Mouse (Mus musculus) frontal cortex, adult 2 months (tissue): ENCODE results near the gene H2-T23. TPM values are rescaled to one million over a fixed set of nuclear protein-coding genes. Genes with fewer than 3 reads are reported as not detected.

Experiments used
- DNase-seq, 2 experiments: peaks; one replicate each; pipeline ENCODE4 v3.0.0; 2022; ENCODE audit warnings: low spot score in 1 of 2; ENCODE audit errors: extremely low spot score in 1 of 2
- polyA plus RNA-seq: library from polyadenylated mRNA; depleted of rRNA; stranded (reverse); fragments of >200 nt; gene quantifications from 2 replicates; pipeline ENCODE4 v1.2.3, GENCODE M21; 2012; rRNA removed

The H2-T23 gene
- polyA plus RNA-seq, 1 experiment, result 22.8 TPM

DNA sequence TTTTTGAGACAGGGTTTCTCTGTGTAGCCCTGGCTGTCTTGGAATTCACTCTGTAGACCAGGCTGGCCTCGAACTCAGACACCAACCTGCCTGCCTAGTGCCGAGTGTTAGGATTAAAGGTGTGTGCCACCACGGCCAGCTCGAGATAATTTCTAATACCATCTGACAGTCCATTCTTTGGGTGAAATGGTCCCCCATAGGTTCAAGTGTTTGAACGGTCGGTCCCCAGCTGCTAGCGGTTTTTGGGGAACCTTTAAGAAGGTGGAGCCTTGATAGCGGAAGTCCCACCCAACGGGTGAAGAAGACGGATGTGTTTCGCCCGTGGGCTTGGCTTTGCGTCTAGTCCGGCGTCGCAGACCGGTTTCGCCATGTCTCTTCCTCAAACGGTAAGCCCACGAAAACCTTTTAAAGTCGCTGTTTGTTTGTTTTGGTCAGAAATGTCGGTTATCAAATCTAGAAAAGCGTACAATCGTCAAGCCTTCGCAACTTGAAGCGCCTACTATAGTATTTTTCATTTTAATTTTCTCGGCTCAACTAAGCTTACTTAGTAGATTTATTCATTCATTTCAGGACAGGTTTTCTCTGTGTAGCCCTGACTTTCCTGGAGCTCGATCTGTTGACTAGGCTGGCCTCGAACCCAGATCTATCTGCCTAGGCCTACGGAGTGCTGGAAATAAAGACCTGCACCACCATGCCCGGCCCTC, 38.3 kb downstream of the H2-T23 start:
- DNase-seq, result peak; percentile 73 to 89

DNA sequence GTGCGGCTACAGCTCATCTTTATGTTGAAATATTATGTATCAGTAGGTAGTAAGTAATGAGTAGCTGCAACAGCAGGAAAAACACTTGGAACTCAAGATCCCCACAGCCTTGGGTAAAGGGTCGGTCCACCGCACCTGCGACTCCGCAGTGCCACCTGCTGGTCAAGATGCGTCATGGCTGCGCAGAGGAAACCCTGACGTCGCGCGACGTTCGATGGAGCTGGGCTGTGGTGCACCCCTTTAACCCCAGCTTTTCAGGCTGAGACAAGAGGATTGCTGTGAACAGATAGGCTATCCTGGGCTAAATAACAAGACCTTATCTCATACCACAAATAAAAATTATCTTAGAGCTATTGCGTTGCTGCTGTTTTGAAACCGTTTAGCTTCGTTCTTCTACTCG, 39.0 kb downstream of the H2-T23 start:
- DNase-seq, result peak; percentile 52 to 83

DNA sequence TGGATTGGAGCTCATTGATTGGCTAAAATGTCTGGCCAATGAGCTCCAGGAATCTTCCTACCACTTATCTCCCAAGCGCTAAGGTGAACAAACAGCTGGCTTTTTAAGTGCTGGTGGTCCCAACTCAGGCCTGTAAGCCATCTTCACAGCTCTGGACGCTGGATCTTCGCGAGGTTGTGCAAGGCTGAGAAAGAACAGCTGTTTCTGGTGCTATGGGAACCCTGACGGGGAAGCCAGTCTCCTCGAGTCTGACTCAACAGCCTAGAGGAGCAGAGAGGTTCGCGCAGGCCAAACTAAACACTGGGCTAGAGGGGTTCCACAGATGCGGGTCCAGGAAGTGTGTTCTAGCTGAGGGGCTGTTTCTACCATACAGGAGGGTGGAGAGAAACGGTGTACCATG, 40.9 kb downstream of the H2-T23 start:
- no peak for DNase-seq

DNA sequence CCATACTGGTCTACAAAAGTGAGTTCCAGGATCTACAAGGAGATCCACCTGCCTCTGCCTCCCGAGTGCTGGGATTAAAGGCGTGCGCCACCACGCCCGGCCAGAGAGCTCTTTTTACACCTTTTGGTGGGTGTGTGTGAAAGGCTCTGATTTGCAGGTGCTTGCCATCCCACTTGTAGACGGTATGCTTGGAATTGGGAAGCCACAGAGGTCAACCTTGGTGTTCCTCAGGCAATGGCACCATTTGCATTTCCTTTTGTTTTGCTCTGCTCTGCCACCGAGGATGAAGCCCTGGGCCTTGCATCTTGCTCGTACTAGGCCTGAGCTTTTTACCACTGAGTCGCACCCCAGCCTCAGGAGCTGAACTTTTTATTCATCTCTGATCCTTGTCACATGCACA, 50.9 kb downstream of the H2-T23 start:
- DNase-seq, result no peak

DNA sequence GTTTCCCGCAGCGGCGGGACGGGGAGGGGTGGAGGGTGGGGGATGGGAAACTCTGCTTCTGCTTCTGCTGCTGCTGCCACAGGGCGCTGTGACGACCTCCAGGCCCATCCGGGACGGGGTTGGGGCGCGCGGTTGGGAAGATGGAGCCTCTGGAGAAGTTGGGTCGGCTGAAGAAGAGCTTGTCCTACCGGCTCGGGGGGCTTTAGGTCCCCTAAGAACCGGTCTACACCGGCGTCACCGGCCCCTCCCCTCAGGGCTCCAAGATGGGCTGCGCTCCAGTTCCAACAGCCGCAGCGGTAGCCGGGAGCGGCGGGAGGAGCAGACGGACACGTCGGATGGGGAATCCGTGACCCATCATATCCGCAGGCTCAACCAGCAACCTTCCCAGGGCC, 52.3 kb downstream of the H2-T23 start:
- DNase-seq, result peak in 1 of 2 experiments; percentile 48

Other genes starting within 250 kb of the H2-T23 start
- gene Ier3, start 211.2 kb downstream of the H2-T23 start, polyA plus RNA-seq, result 11.2 and 14.5 TPM in 2 replicates
- 178 and 209 TPM in 2 replicates for gene Flot1, start 209.6 kb downstream of the H2-T23 start, polyA plus RNA-seq
- gene Tubb5, start 194.5 kb downstream of the H2-T23 start, polyA plus RNA-seq, result 447 and 519 TPM in 2 replicates
- gene Mdc1, start 191.3 kb downstream of the H2-T23 start, polyA plus RNA-seq, result 9.9 and 11.0 TPM in 2 replicates
- 8.8 and 9.0 TPM in 2 replicates for gene Nrm, start 171.5 kb downstream of the H2-T23 start, polyA plus RNA-seq
- gene Ppp1r18, start 167.3 kb downstream of the H2-T23 start, polyA plus RNA-seq, result 12.6 and 13.0 TPM in 2 replicates
- 42.6 and 50.6 TPM in 2 replicates for gene Dhx16, start 153.0 kb downstream of the H2-T23 start, polyA plus RNA-seq
- gene 2310061I04Rik, start 135.4 kb downstream of the H2-T23 start, polyA plus RNA-seq, result 107 and 119 TPM in 2 replicates
- 103 and 109 TPM in 2 replicates for gene Atat1, start 122.8 kb downstream of the H2-T23 start, polyA plus RNA-seq
- gene Mrps18b, start 116.5 kb downstream of the H2-T23 start, polyA plus RNA-seq, result 54.6 and 55.9 TPM in 2 replicates
- gene Ppp1r10, start 116.4 kb downstream of the H2-T23 start, polyA plus RNA-seq, result 39.2 and 39.3 TPM in 2 replicates
- 96.8 and 101 TPM in 2 replicates for gene Abcf1, start 63.1 kb downstream of the H2-T23 start, polyA plus RNA-seq
- gene Gnl1, start 53.0 kb downstream of the H2-T23 start, polyA plus RNA-seq, result 132 and 136 TPM in 2 replicates
- 53.1 and 53.2 TPM in 2 replicates for gene Prr3, start 52.6 kb downstream of the H2-T23 start, polyA plus RNA-seq
- 2.0 TPM in 2 replicates for gene H2-T24, start 12.3 kb downstream of the H2-T23 start, polyA plus RNA-seq
- gene H2-T22, start 9.9 kb upstream of the H2-T23 start, polyA plus RNA-seq, result 21.6 and 23.0 TPM in 2 replicates
- gene Gm6034, start 10.1 kb upstream of the H2-T23 start, polyA plus RNA-seq, result not detected in 2 replicates
- 0.18 and 0.99 TPM in 2 replicates for gene Gm11127, start 25.5 kb upstream of the H2-T23 start, polyA plus RNA-seq
- 0.06 TPM in 1 of 2 replicates, not detected in the other for gene Gm19684, start 88.8 kb upstream of the H2-T23 start, polyA plus RNA-seq
- not detected in 2 replicates for gene Gm7030, start 96.6 kb upstream of the H2-T23 start, polyA plus RNA-seq
- gene Gm8909, start 135.7 kb upstream of the H2-T23 start, polyA plus RNA-seq, result not detected in 2 replicates
- gene H2-T3, start 157.4 kb upstream of the H2-T23 start, polyA plus RNA-seq, result not detected in 2 replicates
- gene Rpp21, start 225.2 kb upstream of the H2-T23 start, polyA plus RNA-seq, result 60.3 and 67.4 TPM in 2 replicates
- gene Trim39, start 239.4 kb upstream of the H2-T23 start, polyA plus RNA-seq, result 34.0 and 39.7 TPM in 2 replicates